Mouse (Mus musculus): ENCODE data around the gene Lhfpl3. TPM values are rescaled to one million over a fixed set of nuclear protein-coding genes. Genes with fewer than 3 reads are reported as not detected.

Gene Lhfpl3
- polyA plus RNA-seq (2012; rRNA removed; ENCODE audit: low replicate concordance): 0.07 and 0.08 TPM in 2 replicates

DNA sequence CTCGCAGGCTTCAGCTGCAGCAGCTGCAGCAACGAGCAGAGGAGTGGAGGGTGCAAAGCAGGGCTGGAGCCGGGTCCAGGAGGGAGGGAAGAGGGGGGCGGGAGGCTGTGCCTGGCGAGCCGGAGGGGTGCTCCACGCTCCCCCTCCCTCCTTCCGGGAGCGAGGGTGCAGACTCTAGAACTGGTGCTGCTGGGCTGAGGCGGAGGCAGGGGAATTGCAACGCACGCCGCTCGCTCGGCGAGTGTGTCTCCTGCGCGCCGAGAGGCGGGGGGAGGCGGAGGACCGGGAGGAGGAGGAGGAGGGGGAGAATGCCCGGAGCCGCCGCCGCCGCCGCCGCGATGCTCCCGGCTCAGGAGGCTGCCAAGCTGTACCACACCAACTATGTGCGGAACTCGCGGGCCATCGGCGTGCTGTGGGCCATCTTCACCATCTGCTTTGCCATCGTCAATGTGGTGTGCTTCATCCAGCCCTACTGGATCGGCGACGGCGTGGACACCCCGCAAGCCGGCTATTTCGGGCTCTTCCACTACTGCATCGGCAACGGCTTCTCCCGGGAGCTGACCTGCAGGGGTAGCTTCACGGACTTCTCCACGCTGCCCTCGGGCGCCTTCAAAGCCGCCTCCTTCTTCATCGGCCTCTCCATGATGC lies at the start of gene Lhfpl3:
TSS of gene Lhfpl3 (plus strand) at position 175 of the 648 bp plus-strand sequence.

Other genes with a start within 250 kb of the Lhfpl3 start
- 1.9 and 3.7 TPM in 2 replicates for gene Orc5, start 195.6 kb upstream of the Lhfpl3 start, polyA plus RNA-seq (2012; rRNA removed; ENCODE audit: low replicate concordance)

All from mammary gland, adult 2 months (tissue).